17 mouse cellular contexts compared by ENCODE assay signal in genomic region chr7:96413822-96414221, GRCm38 (mm10).
DNase-seq lines count a peak whose midpoint lies in the region; ATAC-seq and TF ChIP-seq lines count a peak whose summit lies in the region.
"Had no signal": no experiment of that assay in that cellular context is flagged by ENCODE, and none has a peak within 500 bp of the region (broad histone marks: within the 10 kb centered on the region; RNA-seq: fewer than 3 reads in every experiment).

No protein-coding gene starts in this region.

- no peak overlapping the region for H3K4me3 ChIP-seq in heart, embryonic 13.5 days
- no peak overlapping the region for H3K4me3 ChIP-seq in heart, embryonic 11.5 days (ENCODE audit: low read depth, low read length)
- no peak overlapping the region for H3K4me3 ChIP-seq in lung, embryonic 14.5 days (ENCODE audit: low read depth, low read length)
- H3K4me3 ChIP-seq in lung, postnatal 0 days (ENCODE audit: low read depth, low read length): no peak overlapping the region
- H3K4me3 ChIP-seq in hindbrain, postnatal 0 days (ENCODE audit: low read length): no peak overlapping the region
- H3K4me3 ChIP-seq: embryonic facial prominence, embryonic 15.5 days; left cerebral cortex, adult 2 months; neural tube, embryonic 12.5 days had no signal

- WGBS in heart, embryonic 13.5 days: 28% methylated on average over 1 of the region's 1 CpGs
- 45% methylated on average over 1 of the region's 1 CpGs for WGBS in heart, embryonic 11.5 days (ENCODE audit: insufficient replicate concordance)
- 50% methylated on average over 1 of the region's 1 CpGs for WGBS in lung, embryonic 14.5 days
- 45% methylated on average over 1 of the region's 1 CpGs for WGBS in lung, postnatal 0 days
- 11% methylated on average over 1 of the region's 1 CpGs for WGBS in hindbrain, postnatal 0 days

- H3K4me1 ChIP-seq in heart, embryonic 13.5 days: peaks cover 30% of the 10 kb centered on the region
- no peaks in the 10 kb centered on the region for H3K4me1 ChIP-seq in heart, embryonic 11.5 days (ENCODE audit: control insufficient read depth, insufficient read depth, low read length)
- H3K4me1 ChIP-seq in lung, embryonic 14.5 days (ENCODE audit: insufficient read depth): no peaks in the 10 kb centered on the region
- H3K4me1 ChIP-seq in lung, postnatal 0 days (ENCODE audit: insufficient read depth, low read depth, low read length): no peaks in the 10 kb centered on the region
- peaks cover 16% of the 10 kb centered on the region; the same call in 1 of the 2 replicates for H3K4me1 ChIP-seq in hindbrain, postnatal 0 days (ENCODE audit: insufficient read depth, low read length)

- H3K27me3 ChIP-seq in heart, embryonic 13.5 days (replicated peaks): peaks cover 68% of the 10 kb centered on the region
- peaks cover 23% of the 10 kb centered on the region for H3K27me3 ChIP-seq in heart, embryonic 11.5 days (ENCODE audit: control insufficient read depth, insufficient read depth, low read length)
- no peaks in the 10 kb centered on the region for H3K27me3 ChIP-seq in lung, embryonic 14.5 days (ENCODE audit: insufficient read depth, low read length)
- no peaks in the 10 kb centered on the region for H3K27me3 ChIP-seq in lung, postnatal 0 days (replicated peaks; ENCODE audit: insufficient read depth, low read length)
- no peaks in the 10 kb centered on the region for H3K27me3 ChIP-seq in hindbrain, postnatal 0 days (ENCODE audit: insufficient read depth, low read length)
- H3K27me3 ChIP-seq: embryonic facial prominence, embryonic 15.5 days; neural tube, embryonic 12.5 days had no signal

- no peak for TF ChIP-seq CTCF in lung, embryonic 14.5 days (IDR thresholded peaks at IDR 0.05; ENCODE audit: low read depth)
- TF ChIP-seq CTCF in lung, postnatal 0 days (IDR thresholded peaks at IDR 0.05): no peak
- TF ChIP-seq CTCF in hindbrain, postnatal 0 days (IDR thresholded peaks at IDR 0.05; ENCODE audit: low read depth): no peak

- no peaks in the 10 kb centered on the region for H3K36me3 ChIP-seq in heart, embryonic 13.5 days
- no peaks in the 10 kb centered on the region for H3K36me3 ChIP-seq in heart, embryonic 11.5 days (ENCODE audit: control insufficient read depth, insufficient read depth, low read length)
- no peaks in the 10 kb centered on the region for H3K36me3 ChIP-seq in lung, embryonic 14.5 days (ENCODE audit: insufficient read depth)
- H3K36me3 ChIP-seq in lung, postnatal 0 days (ENCODE audit: insufficient read depth, low read length): no peaks in the 10 kb centered on the region
- H3K36me3 ChIP-seq in hindbrain, postnatal 0 days (ENCODE audit: insufficient read depth, low read length): no peaks in the 10 kb centered on the region
- H3K36me3 ChIP-seq: embryonic facial prominence, embryonic 15.5 days; neural tube, embryonic 12.5 days had no signal

- peak overlapping the region; percentile 40 for H3K27ac ChIP-seq in heart, embryonic 13.5 days (replicated peaks)
- H3K27ac ChIP-seq in heart, embryonic 11.5 days (ENCODE audit: low read depth, low read length): no peak overlapping the region
- no peak overlapping the region for H3K27ac ChIP-seq in lung, embryonic 14.5 days (ENCODE audit: low read depth)
- H3K27ac ChIP-seq in lung, postnatal 0 days (ENCODE audit: low read length): no peak overlapping the region
- H3K27ac ChIP-seq in hindbrain, postnatal 0 days: no peak overlapping the region
- H3K27ac ChIP-seq: embryonic facial prominence, embryonic 15.5 days; left cerebral cortex, adult 2 months; neural tube, embryonic 12.5 days had no signal

- no peaks in the 10 kb centered on the region for H3K9me3 ChIP-seq in heart, embryonic 13.5 days
- H3K9me3 ChIP-seq in heart, embryonic 11.5 days (replicated peaks; ENCODE audit: control insufficient read depth, low read length): no peaks in the 10 kb centered on the region
- no peaks in the 10 kb centered on the region for H3K9me3 ChIP-seq in lung, embryonic 14.5 days (ENCODE audit: low read depth, low read length)
- H3K9me3 ChIP-seq in lung, postnatal 0 days (ENCODE audit: low read length): no peaks in the 10 kb centered on the region
- H3K9me3 ChIP-seq in hindbrain, postnatal 0 days (ENCODE audit: low read length): no peaks in the 10 kb centered on the region
- H3K9me3 ChIP-seq: embryonic facial prominence, embryonic 15.5 days; neural tube, embryonic 12.5 days had no signal

- no peak for ATAC-seq in heart, embryonic 13.5 days (ENCODE audit: extremely low read depth, insufficient number of reproducible peaks, low FRiP score, low TSS enrichment)
- no peak for ATAC-seq in heart, embryonic 11.5 days (replicated peaks; ENCODE audit: insufficient number of reproducible peaks, low FRiP score, low TSS enrichment)
- ATAC-seq in lung, embryonic 14.5 days (ENCODE audit: insufficient read depth): no peak
- no peak for ATAC-seq in lung, postnatal 0 days
- peak; percentile 46 for ATAC-seq in hindbrain, postnatal 0 days

- no peak overlapping the region for H3K4me2 ChIP-seq in heart, embryonic 13.5 days
- H3K4me2 ChIP-seq in heart, embryonic 11.5 days: no peak overlapping the region
- no peak overlapping the region for H3K4me2 ChIP-seq in lung, embryonic 14.5 days
- no peak overlapping the region for H3K4me2 ChIP-seq in lung, postnatal 0 days (replicated peaks; ENCODE audit: low read depth, low read length)
- H3K4me2 ChIP-seq in hindbrain, postnatal 0 days (ENCODE audit: low read depth, low read length): no peak overlapping the region
- H3K4me2 ChIP-seq: embryonic facial prominence, embryonic 15.5 days; neural tube, embryonic 12.5 days had no signal

- no peak for TF ChIP-seq EP300 in lung, postnatal 0 days (IDR thresholded peaks at IDR 0.05)

- no peak overlapping the region for H3K9ac ChIP-seq in heart, embryonic 13.5 days
- H3K9ac ChIP-seq in heart, embryonic 11.5 days (ENCODE audit: low read depth, low read length): no peak overlapping the region
- no peak overlapping the region for H3K9ac ChIP-seq in lung, embryonic 14.5 days
- H3K9ac ChIP-seq in lung, postnatal 0 days (replicated peaks; ENCODE audit: low read depth): no peak overlapping the region
- H3K9ac ChIP-seq in hindbrain, postnatal 0 days (replicated peaks; ENCODE audit: low read length): no peak overlapping the region
- H3K9ac ChIP-seq: embryonic facial prominence, embryonic 15.5 days; neural tube, embryonic 12.5 days had no signal

- peak; percentile 34 for DNase-seq in lung, embryonic 14.5 days
- no peak for DNase-seq in lung, postnatal 0 days (ENCODE audit: low spot score)
- DNase-seq in adipocyte (ENCODE audit: low spot score): peak; percentile 18
- DNase-seq in hindbrain, postnatal 0 days (ENCODE audit: low spot score): peak; percentile 55
- no peak for DNase-seq in right cerebral cortex, postnatal 25 days
- DNase-seq in thymus, postnatal 36 days: no peak
- DNase-seq: adrenal gland, postnatal 25 days; heart, postnatal 4 days; kidney, adult 18-20 months; liver; lung, adult 2 months; thymus, adult 18-20 months had no signal

Comparison
In these comparisons a context has a peak if more than half of its experiments do, and no peak if none do; other contexts are left out.
1. DNase-seq: peak in lung, embryonic 14.5 days (single experiment), adipocyte (single experiment) and hindbrain, postnatal 0 days (single experiment); none in lung, postnatal 0 days (single experiment), right cerebral cortex, postnatal 25 days (single experiment) and thymus, postnatal 36 days (0 of 2).